Mouse (Mus musculus) embryonic facial prominence, embryonic 14.5 days (tissue): ENCODE data around the gene Gm3250. TPM values are rescaled to one million over a fixed set of nuclear protein-coding genes. Genes with fewer than 3 reads are reported as not detected.

Experiments used
- polyA plus RNA-seq: library from polyadenylated mRNA; unstranded; fragments of >200 nt; fragmentation: Nextera tagmentation; extraction: Ambion mirVana; gene quantifications from 2 replicates; pipeline ENCODE4 v1.2.1, GENCODE M21; 2014

Gm3250 gene
- polyA plus RNA-seq, 1 experiment from 2014 or later = not detected

Other genes with a start within 250 kb of the Gm3250 start
- gene Pttg1ip, start 200.8 kb downstream of the Gm3250 start, polyA plus RNA-seq = 135 and 143 TPM in 2 replicates
- 261 and 281 TPM in 2 replicates for gene Sumo3, start 176.4 kb downstream of the Gm3250 start, polyA plus RNA-seq
- gene Gm49325, start 176.3 kb downstream of the Gm3250 start, polyA plus RNA-seq = 4.1 and 7.4 TPM in 2 replicates
- gene Ube2g2, start 160.3 kb downstream of the Gm3250 start, polyA plus RNA-seq = 66.1 and 69.5 TPM in 2 replicates
- gene Tspear, start 96.0 kb downstream of the Gm3250 start, polyA plus RNA-seq = 1.0 and 1.3 TPM in 2 replicates
- gene Gm19402, start 91.8 kb downstream of the Gm3250 start, polyA plus RNA-seq = not detected in 2 replicates
- not detected in 2 replicates for gene Gm9508, start 85.3 kb downstream of the Gm3250 start, polyA plus RNA-seq
- not detected in 2 replicates for gene Gm10272, start 75.9 kb downstream of the Gm3250 start, polyA plus RNA-seq
- gene Gm10024, start 71.1 kb downstream of the Gm3250 start, polyA plus RNA-seq = 0.57 TPM in 1 of 2 replicates, not detected in the other
- gene Gm10142, start 66.7 kb downstream of the Gm3250 start, polyA plus RNA-seq = not detected in 2 replicates
- not detected in 2 replicates for gene Krtap12-1, start 61.9 kb downstream of the Gm3250 start, polyA plus RNA-seq
- gene Gm10100, start 56.1 kb downstream of the Gm3250 start, polyA plus RNA-seq = not detected in 2 replicates
- gene Gm18596, start 39.9 kb downstream of the Gm3250 start, polyA plus RNA-seq = not detected in 2 replicates
- gene Gm9736, start 31.2 kb downstream of the Gm3250 start, polyA plus RNA-seq = not detected in 2 replicates
- gene Gm3233, start 22.9 kb downstream of the Gm3250 start, polyA plus RNA-seq = not detected in 2 replicates
- gene Gm3238, start 11.2 kb downstream of the Gm3250 start, polyA plus RNA-seq = not detected in 2 replicates
- gene Gm7138, start 5.6 kb downstream of the Gm3250 start, polyA plus RNA-seq = not detected in 2 replicates
- not detected in 2 replicates for gene Gm7137, start 5.7 kb upstream of the Gm3250 start, polyA plus RNA-seq
- gene Gm9639, start 12.5 kb upstream of the Gm3250 start, polyA plus RNA-seq = not detected in 2 replicates
- gene Gm19668, start 16.6 kb upstream of the Gm3250 start, polyA plus RNA-seq = not detected in 2 replicates
- not detected in 2 replicates for gene Gm9507, start 29.3 kb upstream of the Gm3250 start, polyA plus RNA-seq
- not detected in 2 replicates for gene Gm2696, start 32.1 kb upstream of the Gm3250 start, polyA plus RNA-seq
- not detected in 2 replicates for gene Krtap10-4, start 44.6 kb upstream of the Gm3250 start, polyA plus RNA-seq
- not detected in 2 replicates for gene Krtap10-10, start 53.4 kb upstream of the Gm3250 start, polyA plus RNA-seq
- not detected in 2 replicates for gene Gm36176, start 64.3 kb upstream of the Gm3250 start, polyA plus RNA-seq
- gene Gm10318, start 70.3 kb upstream of the Gm3250 start, polyA plus RNA-seq = 0.33 TPM in 1 of 2 replicates, not detected in the other
- 0.28 TPM in 1 of 2 replicates, not detected in the other for gene Gm3285, start 79.4 kb upstream of the Gm3250 start, polyA plus RNA-seq
- 3.7 and 4.2 TPM in 2 replicates for gene Lrrc3, start 120.0 kb upstream of the Gm3250 start, polyA plus RNA-seq
- gene Trpm2, start 188.0 kb upstream of the Gm3250 start, polyA plus RNA-seq = 0.41 and 1.4 TPM in 2 replicates
- gene 1810043G02Rik, start 196.0 kb upstream of the Gm3250 start, polyA plus RNA-seq = 27.5 and 29.1 TPM in 2 replicates
- 87.0 and 114 TPM in 2 replicates for gene Pfkl, start 227.5 kb upstream of the Gm3250 start, polyA plus RNA-seq